Mouse (Mus musculus): ENCODE results near the gene Gm21915. TPM values are rescaled to one million over a fixed set of nuclear protein-coding genes. Genes with fewer than 3 reads are reported as not detected.

Gene Gm21915
- polyA plus RNA-seq, 1 experiment from 2014 or later: not detected

DNA sequence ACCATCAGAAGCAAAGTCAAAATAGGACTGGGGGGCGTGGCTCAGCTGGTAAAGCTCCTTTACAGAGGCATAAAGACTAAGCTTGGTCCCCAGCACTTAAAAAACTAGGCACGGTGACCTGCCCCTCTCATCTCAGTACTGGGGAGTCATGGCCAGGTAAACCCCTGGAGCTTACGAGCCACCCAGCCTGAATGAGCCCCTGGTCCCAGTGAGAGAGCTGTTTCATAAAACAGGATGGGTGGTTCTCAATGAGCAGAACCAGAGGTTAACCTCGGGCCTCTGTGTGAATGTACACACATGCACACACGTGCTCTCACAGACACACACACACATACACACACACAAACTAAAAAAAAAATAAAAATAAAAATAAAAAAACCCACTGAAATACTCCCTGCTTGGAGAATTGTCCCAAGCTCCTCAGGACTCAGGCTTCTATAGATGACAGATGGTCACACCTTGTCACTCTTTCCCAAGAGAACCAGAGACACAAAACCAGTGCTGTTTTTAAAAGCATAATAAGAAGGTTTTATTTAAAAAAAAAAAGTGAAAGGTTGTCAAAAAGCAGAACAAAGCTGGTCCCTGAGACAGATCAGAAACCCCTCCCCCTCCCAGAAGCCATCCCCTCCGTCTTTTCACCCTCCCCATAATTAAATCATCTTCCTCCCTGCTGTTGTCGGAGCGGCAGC, 32.6 kb upstream of the Gm21915 start:
- 0 out of 2 replicates have a peak, but pooled peaks cover 5% of the 10 kb centered on the region for H3K27me3 ChIP-seq (replicated peaks)
- H3K27ac ChIP-seq: no peak overlapping the region
- peaks cover 7% of the 10 kb centered on the region for H3K4me1 ChIP-seq
- no peaks in the 10 kb centered on the region for H3K9me3 ChIP-seq (replicated peaks)
- no peaks in the 10 kb centered on the region for H3K36me3 ChIP-seq
- peak overlapping the region; percentile 54 for H3K4me3 ChIP-seq
- WGBS (ENCODE audit: insufficient replicate concordance): 34% methylated on average over 8 of the region's 8 CpGs
- 0 out of 2 replicates have a peak, but pooled peaks have one; percentile 18 for ATAC-seq
- H3K9ac ChIP-seq: no peak overlapping the region
- peak overlapping the region; percentile 70 for H3K4me2 ChIP-seq

DNA sequence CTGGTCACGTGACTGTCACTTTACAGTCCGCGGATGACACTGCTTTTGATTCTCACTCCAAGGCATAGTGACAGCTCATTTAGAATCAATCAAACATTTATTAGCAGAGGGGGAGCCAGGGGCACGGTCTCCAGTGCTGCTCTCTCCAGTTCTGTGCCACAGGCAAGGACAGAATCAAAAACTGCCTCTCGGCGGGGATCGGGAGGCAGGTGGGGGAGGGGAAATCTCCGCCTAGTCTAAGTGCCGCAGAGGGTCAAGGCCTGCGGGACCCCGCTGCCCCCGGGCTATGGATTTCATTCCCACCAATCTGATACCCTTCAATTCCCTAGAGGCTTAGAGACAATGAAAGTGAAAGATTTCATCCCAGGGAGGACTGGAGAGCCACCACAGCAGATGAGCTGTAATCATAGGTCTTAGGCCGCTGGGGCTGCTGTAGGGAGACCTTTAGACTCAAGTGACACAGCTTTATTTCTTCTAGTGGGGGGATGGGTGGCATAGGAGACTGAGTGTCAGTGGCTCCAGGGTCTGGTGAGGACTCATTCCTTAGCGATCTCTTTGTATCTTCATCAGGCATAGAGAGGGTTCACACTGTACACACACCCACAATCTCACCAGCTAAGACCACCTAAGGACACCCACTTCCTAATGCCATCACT, 31.9 kb upstream of the Gm21915 start:
- peaks cover 7% of the 10 kb centered on the region for H3K4me1 ChIP-seq
- no peak overlapping the region for H3K27ac ChIP-seq
- H3K9me3 ChIP-seq (replicated peaks): no peaks in the 10 kb centered on the region
- peak overlapping the region; percentile 54 for H3K4me3 ChIP-seq
- 7% methylated on average over 14 of the region's 14 CpGs for WGBS (ENCODE audit: insufficient replicate concordance)
- H3K4me2 ChIP-seq: peak overlapping the region; percentile 70
- no peaks in the 10 kb centered on the region for H3K36me3 ChIP-seq
- H3K27me3 ChIP-seq (replicated peaks): 0 out of 2 replicates have a peak, but pooled peaks cover 5% of the 10 kb centered on the region
- peak; percentile 49; the same call in 1 of the 2 replicates for ATAC-seq
- peak overlapping the region; percentile 22; the same call in 1 of the 2 replicates for H3K9ac ChIP-seq

DNA sequence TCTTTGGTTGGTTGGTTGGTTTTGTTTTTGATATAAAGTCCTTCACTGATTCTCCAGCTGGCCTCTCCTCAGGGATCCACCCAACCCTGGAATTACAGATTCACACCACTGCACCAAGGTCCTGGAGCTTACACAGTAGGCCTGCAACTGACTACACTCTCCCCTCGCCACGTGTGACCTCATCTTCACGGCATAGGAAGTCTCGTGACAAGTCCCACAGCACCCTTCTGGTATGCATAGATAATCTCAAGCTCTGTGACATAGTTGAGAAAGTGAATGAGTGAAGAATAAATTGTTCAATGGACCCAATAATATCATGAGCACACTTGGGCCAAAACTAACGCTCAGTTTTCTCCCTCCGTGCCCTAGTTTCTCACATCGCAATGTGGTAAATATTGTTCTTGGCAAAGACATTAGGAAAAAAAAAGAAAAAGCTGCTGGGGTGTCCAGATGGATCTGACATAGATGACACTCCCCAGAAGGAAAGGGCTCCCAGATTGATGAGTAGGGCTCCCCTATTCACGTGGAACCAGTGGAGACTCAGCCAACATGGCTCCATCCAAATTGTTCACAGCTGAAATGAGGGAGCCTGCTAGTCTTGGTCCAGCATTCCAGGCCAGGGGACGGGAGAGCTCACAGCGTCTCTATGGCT, 30.8 kb upstream of the Gm21915 start:
- no peak overlapping the region for H3K9ac ChIP-seq
- H3K4me1 ChIP-seq: peaks cover 7% of the 10 kb centered on the region
- no peaks in the 10 kb centered on the region for H3K36me3 ChIP-seq
- no peak overlapping the region for H3K4me2 ChIP-seq
- 60% methylated on average over 10 of the region's 10 CpGs for WGBS (ENCODE audit: insufficient replicate concordance)
- H3K27me3 ChIP-seq (replicated peaks): 0 out of 2 replicates have a peak, but pooled peaks cover 5% of the 10 kb centered on the region
- H3K9me3 ChIP-seq (replicated peaks): no peaks in the 10 kb centered on the region
- no peak overlapping the region for H3K27ac ChIP-seq
- no peak overlapping the region for H3K4me3 ChIP-seq
- no peak for ATAC-seq

- Histone ChIP-seq H3K36me3 (no peaks in the 10 kb centered on the region), H3K4me2 (no peak overlapping the region), H3K9me3 (replicated peaks) (no peaks in the 10 kb centered on the region), H3K4me3 (no peak overlapping the region), H3K9ac (no peak overlapping the region), H3K27me3 (replicated peaks) (0 out of 2 replicates have a peak, but pooled peaks cover 5% of the 10 kb centered on the region), H3K4me1 (peaks cover 7% of the 10 kb centered on the region), H3K27ac (no peak overlapping the region)
- WGBS (ENCODE audit: insufficient replicate concordance): 63% methylated on average over 2 of the region's 2 CpGs
- no peak for ATAC-seq
These were observed 29.1 kb upstream of the Gm21915 start for GRCm38 (mm10) chr9:40641318-40641717.

GRCm38 (mm10) chr9:40642470-40643220, 27.8 kb upstream of the Gm21915 start:
- Histone ChIP-seq H3K9me3 (replicated peaks) (no peaks in the 10 kb centered on the region), H3K4me2 (no peak overlapping the region)
- 22% methylated on average over 16 of the region's 16 CpGs for WGBS (ENCODE audit: insufficient replicate concordance)

GRCm38 (mm10) chr9:40649444-40649843, 21.0 kb upstream of the Gm21915 start:
- H3K27me3 ChIP-seq (replicated peaks): no peaks in the 10 kb centered on the region
- no peaks in the 10 kb centered on the region for H3K9me3 ChIP-seq (replicated peaks)
- no peak overlapping the region for H3K4me3 ChIP-seq
- no peak for ATAC-seq
- WGBS (ENCODE audit: insufficient replicate concordance): 81% methylated on average over 3 of the region's 3 CpGs
- no peak overlapping the region for H3K27ac ChIP-seq
- H3K4me2 ChIP-seq: no peak overlapping the region
- H3K4me1 ChIP-seq: peaks cover 4% of the 10 kb centered on the region; the same call in 1 of the 2 replicates
- H3K36me3 ChIP-seq: no peaks in the 10 kb centered on the region
- H3K9ac ChIP-seq: no peak overlapping the region

More at GRCm38 (mm10) chr9:40642470-40643220, 27.8 kb upstream of the Gm21915 start:
- H3K4me3 ChIP-seq: no peak overlapping the region
- no peaks in the 10 kb centered on the region for H3K36me3 ChIP-seq
- H3K4me1 ChIP-seq: peaks cover 7% of the 10 kb centered on the region
- H3K27ac ChIP-seq: no peak overlapping the region
- no peak for ATAC-seq
- no peak overlapping the region for H3K9ac ChIP-seq
- H3K27me3 ChIP-seq (replicated peaks): 0 out of 2 replicates have a peak, but pooled peaks cover 5% of the 10 kb centered on the region

GRCm38 (mm10) chr9:40649983-40650382, 20.4 kb upstream of the Gm21915 start:
- Histone ChIP-seq H3K4me3 (no peak overlapping the region), H3K9ac (no peak overlapping the region), H3K27ac (no peak overlapping the region), H3K4me2 (no peak overlapping the region), H3K4me1 (peaks cover 4% of the 10 kb centered on the region; the same call in 1 of the 2 replicates), H3K9me3 (replicated peaks) (no peaks in the 10 kb centered on the region), H3K27me3 (replicated peaks) (no peaks in the 10 kb centered on the region), H3K36me3 (no peaks in the 10 kb centered on the region)
- no peak for ATAC-seq
- 66% methylated on average over 6 of the region's 6 CpGs for WGBS (ENCODE audit: insufficient replicate concordance)

DNA sequence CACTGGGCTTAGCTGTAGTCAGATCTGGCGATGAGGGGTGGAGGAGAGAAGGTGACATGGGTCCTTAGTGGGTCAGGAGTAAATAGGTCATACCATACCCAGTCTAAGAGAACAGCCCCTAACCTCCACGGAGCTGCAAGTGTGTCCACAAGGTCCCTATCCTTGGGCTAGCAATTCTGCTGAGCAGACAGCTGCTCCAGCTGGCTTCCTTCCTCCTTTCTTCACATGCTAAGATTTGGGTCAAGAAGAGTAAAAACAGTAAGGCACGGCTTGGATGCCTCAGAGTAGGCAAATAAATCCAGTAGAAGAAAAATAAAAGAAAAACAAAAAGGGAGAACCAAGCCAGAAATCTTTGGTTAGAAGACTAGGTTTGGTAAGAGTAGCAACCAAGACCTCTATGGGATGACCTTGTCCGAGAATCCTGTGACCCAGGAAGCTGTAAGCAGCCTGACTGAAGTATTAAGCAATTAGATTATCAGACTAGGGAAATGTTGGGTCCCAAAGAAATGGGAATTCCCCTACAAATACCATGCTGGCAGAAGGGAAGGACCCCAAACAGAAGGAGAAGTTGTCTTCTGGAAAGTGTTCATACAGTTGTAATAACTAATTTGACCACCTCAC, 19.1 kb upstream of the Gm21915 start:
- H3K9me3 ChIP-seq (replicated peaks): no peaks in the 10 kb centered on the region
- 44% methylated on average over 4 of the region's 4 CpGs for WGBS (ENCODE audit: insufficient replicate concordance)

GRCm38 (mm10) chr9:40652757-40653156, 17.7 kb upstream of the Gm21915 start:
- ATAC-seq: no peak
- no peak overlapping the region for H3K27ac ChIP-seq
- 23% methylated on average over 9 of the region's 9 CpGs for WGBS (ENCODE audit: insufficient replicate concordance)

More for the DNA sequence above, 19.1 kb upstream of the Gm21915 start:
- Histone ChIP-seq H3K4me1 (peaks cover 4% of the 10 kb centered on the region; the same call in 1 of the 2 replicates), H3K9ac (no peak overlapping the region), H3K36me3 (no peaks in the 10 kb centered on the region), H3K4me2 (no peak overlapping the region), H3K4me3 (no peak overlapping the region), H3K27ac (no peak overlapping the region), H3K27me3 (replicated peaks) (no peaks in the 10 kb centered on the region)
- ATAC-seq: no peak

GRCm38 (mm10) chr9:40666190-40666803, 4.1 kb upstream of the Gm21915 start:
- 63% methylated on average over 9 of the region's 9 CpGs for WGBS (ENCODE audit: insufficient replicate concordance)

More at GRCm38 (mm10) chr9:40652757-40653156, 17.7 kb upstream of the Gm21915 start:
- Histone ChIP-seq H3K36me3 (no peaks in the 10 kb centered on the region), H3K27me3 (replicated peaks) (no peaks in the 10 kb centered on the region), H3K4me2 (no peak overlapping the region), H3K4me1 (peaks cover 4% of the 10 kb centered on the region; the same call in 1 of the 2 replicates), H3K4me3 (no peak overlapping the region), H3K9me3 (replicated peaks) (no peaks in the 10 kb centered on the region), H3K9ac (no peak overlapping the region)

More at GRCm38 (mm10) chr9:40666190-40666803, 4.1 kb upstream of the Gm21915 start:
- no peak overlapping the region for H3K4me2 ChIP-seq
- no peaks in the 10 kb centered on the region for H3K27me3 ChIP-seq (replicated peaks)
- H3K4me3 ChIP-seq: no peak overlapping the region
- H3K36me3 ChIP-seq: no peaks in the 10 kb centered on the region
- H3K27ac ChIP-seq: no peak overlapping the region
- H3K9ac ChIP-seq: no peak overlapping the region
- H3K9me3 ChIP-seq (replicated peaks): no peaks in the 10 kb centered on the region
- ATAC-seq: no peak
- H3K4me1 ChIP-seq: no peaks in the 10 kb centered on the region
